Mouse (Mus musculus): ENCODE measurements around the gene Cd40lg. TPM values are rescaled to one million over a fixed set of nuclear protein-coding genes. Genes with fewer than 3 reads are reported as not detected.

Cd40lg gene
- total and polyA plus RNA-seq, 2 experiments from 2014 or later, result not detected

GRCm38 (mm10) chrX:57212862-57213261 is 919 bp downstream of the Cd40lg start:
- DNase-seq (ENCODE audit: low spot score), result no peak
- ATAC-seq (ENCODE audit: insufficient read depth, low read depth), result no peak
- TF ChIP-seq CTCF (IDR thresholded peaks at IDR 0.05; ENCODE audit: low read depth) (no peak), EP300 (IDR thresholded peaks at IDR 0.05; ENCODE audit: low read depth) (no peak)
- no peak overlapping the region for H3K4me2 ChIP-seq (ENCODE audit: low read depth, low read length)
- no peaks in the 10 kb centered on the region for H3K9me3 ChIP-seq (replicated peaks; ENCODE audit: control insufficient read depth, low read length)
- H3K27ac ChIP-seq (ENCODE audit: low read depth), result no peak overlapping the region
- no peaks in the 10 kb centered on the region for H3K36me3 ChIP-seq (replicated peaks; ENCODE audit: control insufficient read depth, insufficient read depth, low read length)
- H3K4me1 ChIP-seq (ENCODE audit: control insufficient read depth, insufficient read depth), result no peaks in the 10 kb centered on the region
- WGBS, result 83% methylated on average over 3 of the region's 3 CpGs
- H3K27me3 ChIP-seq (ENCODE audit: control insufficient read depth, insufficient read depth, low read length), result no peaks in the 10 kb centered on the region
- H3K4me3 ChIP-seq (ENCODE audit: low read depth, low read length), result no peak overlapping the region
- no peak overlapping the region for H3K9ac ChIP-seq (replicated peaks; ENCODE audit: low read depth, low read length)

DNA sequence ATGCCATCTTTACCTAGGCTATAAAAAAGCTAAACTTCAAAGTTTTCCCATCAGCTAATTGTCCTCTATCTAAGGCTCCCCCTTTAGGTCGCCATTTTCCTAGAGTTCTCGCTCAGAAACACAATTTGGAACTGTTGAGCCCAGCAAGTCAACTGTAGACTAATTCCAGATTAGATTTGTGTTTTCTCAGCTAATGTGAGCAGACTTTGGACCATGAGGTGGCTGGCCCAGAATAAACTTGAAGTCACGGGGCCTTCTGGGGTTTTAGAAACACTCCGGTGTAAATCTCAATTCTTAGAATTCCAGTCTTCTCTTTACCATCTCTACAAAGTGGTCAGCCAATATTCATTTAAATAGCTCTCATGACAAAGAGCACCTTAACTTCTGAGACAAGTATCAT is 3.6 kb downstream of the Cd40lg start:
- Histone ChIP-seq H3K4me2 (ENCODE audit: low read depth, low read length) (no peak overlapping the region), H3K9me3 (replicated peaks; ENCODE audit: control insufficient read depth, low read length) (no peaks in the 10 kb centered on the region), H3K9ac (replicated peaks; ENCODE audit: low read depth, low read length) (no peak overlapping the region), H3K27me3 (ENCODE audit: control insufficient read depth, insufficient read depth, low read length) (no peaks in the 10 kb centered on the region), H3K4me1 (ENCODE audit: control insufficient read depth, insufficient read depth) (no peaks in the 10 kb centered on the region), H3K27ac (ENCODE audit: low read depth) (no peak overlapping the region), H3K36me3 (replicated peaks; ENCODE audit: control insufficient read depth, insufficient read depth, low read length) (no peaks in the 10 kb centered on the region), H3K4me3 (ENCODE audit: low read depth, low read length) (no peak overlapping the region)
- WGBS, result 82% methylated on average over 4 of the region's 4 CpGs
- DNase-seq (ENCODE audit: low spot score) (no peak), ATAC-seq (ENCODE audit: insufficient read depth, low read depth) (no peak)
- TF ChIP-seq EP300 (IDR thresholded peaks at IDR 0.05; ENCODE audit: low read depth) (no peak), CTCF (IDR thresholded peaks at IDR 0.05; ENCODE audit: low read depth) (no peak)

GRCm38 (mm10) chrX:57216271-57216670 is 4.3 kb downstream of the Cd40lg start:
- H3K9me3 ChIP-seq (replicated peaks; ENCODE audit: control insufficient read depth, low read length), result no peaks in the 10 kb centered on the region
- ATAC-seq (ENCODE audit: insufficient read depth, low read depth) (no peak), DNase-seq (ENCODE audit: low spot score) (no peak)
- H3K4me3 ChIP-seq (ENCODE audit: low read depth, low read length), result no peak overlapping the region
- H3K36me3 ChIP-seq (replicated peaks; ENCODE audit: control insufficient read depth, insufficient read depth, low read length), result no peaks in the 10 kb centered on the region
- H3K4me1 ChIP-seq (ENCODE audit: control insufficient read depth, insufficient read depth), result no peaks in the 10 kb centered on the region
- TF ChIP-seq CTCF (IDR thresholded peaks at IDR 0.05; ENCODE audit: low read depth) (no peak), EP300 (IDR thresholded peaks at IDR 0.05; ENCODE audit: low read depth) (no peak)
- no peak overlapping the region for H3K4me2 ChIP-seq (ENCODE audit: low read depth, low read length)
- H3K27ac ChIP-seq (ENCODE audit: low read depth), result no peak overlapping the region
- no peaks in the 10 kb centered on the region for H3K27me3 ChIP-seq (ENCODE audit: control insufficient read depth, insufficient read depth, low read length)
- 54% methylated on average over 5 of the region's 5 CpGs for WGBS
- no peak overlapping the region for H3K9ac ChIP-seq (replicated peaks; ENCODE audit: low read depth, low read length)

GRCm38 (mm10) chrX:57219563-57219962 is 7.6 kb downstream of the Cd40lg start:
- TF ChIP-seq EP300 (IDR thresholded peaks at IDR 0.05; ENCODE audit: low read depth) (no peak), CTCF (IDR thresholded peaks at IDR 0.05; ENCODE audit: low read depth) (no peak)
- no peaks in the 10 kb centered on the region for H3K9me3 ChIP-seq (replicated peaks; ENCODE audit: control insufficient read depth, low read length)
- no peak overlapping the region for H3K4me2 ChIP-seq (ENCODE audit: low read depth, low read length)
- H3K4me3 ChIP-seq (ENCODE audit: low read depth, low read length), result no peak overlapping the region
- H3K9ac ChIP-seq (replicated peaks; ENCODE audit: low read depth, low read length), result no peak overlapping the region
- WGBS, result 90% methylated on average over 5 of the region's 5 CpGs
- H3K27ac ChIP-seq (ENCODE audit: low read depth), result no peak overlapping the region
- no peaks in the 10 kb centered on the region for H3K27me3 ChIP-seq (ENCODE audit: control insufficient read depth, insufficient read depth, low read length)
- ATAC-seq (ENCODE audit: insufficient read depth, low read depth) (no peak), DNase-seq (ENCODE audit: low spot score) (no peak)
- no peaks in the 10 kb centered on the region for H3K4me1 ChIP-seq (ENCODE audit: control insufficient read depth, insufficient read depth)
- no peaks in the 10 kb centered on the region for H3K36me3 ChIP-seq (replicated peaks; ENCODE audit: control insufficient read depth, insufficient read depth, low read length)

GRCm38 (mm10) chrX:57221881-57222280 is 9.9 kb downstream of the Cd40lg start:
- Histone ChIP-seq H3K4me3 (ENCODE audit: low read depth, low read length) (no peak overlapping the region), H3K27ac (ENCODE audit: low read depth) (no peak overlapping the region), H3K4me2 (ENCODE audit: low read depth, low read length) (no peak overlapping the region), H3K9me3 (replicated peaks; ENCODE audit: control insufficient read depth, low read length) (no peaks in the 10 kb centered on the region), H3K9ac (replicated peaks; ENCODE audit: low read depth, low read length) (no peak overlapping the region), H3K27me3 (ENCODE audit: control insufficient read depth, insufficient read depth, low read length) (no peaks in the 10 kb centered on the region), H3K4me1 (ENCODE audit: control insufficient read depth, insufficient read depth) (no peaks in the 10 kb centered on the region), H3K36me3 (replicated peaks; ENCODE audit: control insufficient read depth, insufficient read depth, low read length) (no peaks in the 10 kb centered on the region)
- DNase-seq (ENCODE audit: low spot score), result no peak
- WGBS, result 58% methylated on average over 3 of the region's 3 CpGs
- ATAC-seq (ENCODE audit: insufficient read depth, low read depth), result no peak
- TF ChIP-seq CTCF (IDR thresholded peaks at IDR 0.05; ENCODE audit: low read depth) (no peak), EP300 (IDR thresholded peaks at IDR 0.05; ENCODE audit: low read depth) (no peak)

DNA sequence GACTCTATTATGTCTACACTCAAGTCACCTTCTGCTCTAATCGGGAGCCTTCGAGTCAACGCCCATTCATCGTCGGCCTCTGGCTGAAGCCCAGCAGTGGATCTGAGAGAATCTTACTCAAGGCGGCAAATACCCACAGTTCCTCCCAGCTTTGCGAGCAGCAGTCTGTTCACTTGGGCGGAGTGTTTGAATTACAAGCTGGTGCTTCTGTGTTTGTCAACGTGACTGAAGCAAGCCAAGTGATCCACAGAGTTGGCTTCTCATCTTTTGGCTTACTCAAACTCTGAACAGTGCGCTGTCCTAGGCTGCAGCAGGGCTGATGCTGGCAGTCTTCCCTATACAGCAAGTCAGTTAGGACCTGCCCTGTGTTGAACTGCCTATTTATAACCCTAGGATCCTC is 11.4 kb downstream of the Cd40lg start:
- Histone ChIP-seq H3K4me3 (ENCODE audit: low read depth, low read length) (no peak overlapping the region), H3K4me2 (ENCODE audit: low read depth, low read length) (no peak overlapping the region), H3K9me3 (replicated peaks; ENCODE audit: control insufficient read depth, low read length) (no peaks in the 10 kb centered on the region), H3K27ac (ENCODE audit: low read depth) (no peak overlapping the region), H3K9ac (replicated peaks; ENCODE audit: low read depth, low read length) (no peak overlapping the region), H3K4me1 (ENCODE audit: control insufficient read depth, insufficient read depth) (no peaks in the 10 kb centered on the region), H3K36me3 (replicated peaks; ENCODE audit: control insufficient read depth, insufficient read depth, low read length) (no peaks in the 10 kb centered on the region), H3K27me3 (ENCODE audit: control insufficient read depth, insufficient read depth, low read length) (no peaks in the 10 kb centered on the region)
- TF ChIP-seq CTCF (IDR thresholded peaks at IDR 0.05; ENCODE audit: low read depth) (no peak), EP300 (IDR thresholded peaks at IDR 0.05; ENCODE audit: low read depth) (no peak)
- ATAC-seq (ENCODE audit: insufficient read depth, low read depth) (no peak), DNase-seq (ENCODE audit: low spot score) (no peak)
- WGBS, result 76% methylated on average over 10 of the region's 10 CpGs
